Mouse (Mus musculus) spleen, adult 2 months (tissue): ENCODE measurements around the gene Ctsh. TPM values are rescaled to one million over a fixed set of nuclear protein-coding genes. Genes with fewer than 3 reads are reported as not detected.

Source experiments
- DNase-seq, 2 experiments: peaks; one replicate each; pipeline versions ENCODE4 v3.0.0 to v3.0.0-alpha.2; 2012 to 2021; ENCODE audit warnings: low spot score in 2 of 2, low read depth in 1 of 2
- H3K27ac ChIP-seq: fragments of 200-500 bp; 2 replicates; pipeline ENCODE4 v1.5.1; 2012; ENCODE audit warnings: low read length, inconsistent platforms; ENCODE audit not compliant: insufficient read depth
- H3K27me3 ChIP-seq: fragments of 200-500 bp; 2 replicates; pipeline ENCODE4 v1.6.1; 2012; ENCODE audit warnings: mild to moderate bottlenecking, moderate library complexity, low read length, inconsistent platforms; ENCODE audit not compliant: control insufficient read depth, insufficient read depth
- H3K36me3 ChIP-seq: fragments of 200-500 bp; 2 replicates; pipeline ENCODE4 v1.6.1; 2012; ENCODE audit warnings: mild to moderate bottlenecking, low read length, inconsistent platforms; ENCODE audit not compliant: control insufficient read depth, insufficient read depth
- H3K4me1 ChIP-seq: fragments of 200-500 bp; 2 replicates; pipeline ENCODE4 v1.6.1; 2011; ENCODE audit warnings: inconsistent platforms; ENCODE audit not compliant: control insufficient read depth, insufficient read depth, insufficient read length
- H3K4me3 ChIP-seq: fragments of 200-500 bp; 2 replicates; pipeline ENCODE4 v1.5.1; 2011; ENCODE audit warnings: mild to moderate bottlenecking, inconsistent platforms; ENCODE audit not compliant: insufficient read depth, insufficient read length; ENCODE audit errors: extremely low read depth
- CTCF ChIP-seq: fragments of 200-500 bp; IDR thresholded peaks from 2 replicates; pipeline ENCODE4 v1.5.1; 2011; ENCODE audit warnings: mild to moderate bottlenecking, inconsistent platforms; ENCODE audit not compliant: insufficient read depth, insufficient read length, insufficient replicate concordance; ENCODE audit errors: extremely low read depth
- POLR2A ChIP-seq: fragments of 200-500 bp; IDR thresholded peaks from 2 replicates; pipeline ENCODE4 v1.6.1; 2011; ENCODE audit warnings: low read depth, low read length, inconsistent platforms
- WGBS: fragments of 180-500 bp; shearing (Covaris S2); methylation state at CpG from one replicate; pipeline ENCODE4 v1.1.7; 2018; 5-methylcytosine and 5-hydroxymethylcytosine counted together
- polyA plus RNA-seq: library from polyadenylated mRNA; depleted of rRNA; stranded (reverse); fragments of >200 nt; gene quantifications from 2 replicates; pipeline ENCODE4 v1.2.3, GENCODE M21; 2012

The Ctsh gene
- polyA plus RNA-seq, 1 experiment, result 65.0 TPM

GRCm38 (mm10) chr9:90021442-90021841, 32.5 kb upstream of the Ctsh start:
- H3K4me1 ChIP-seq, result peaks cover 8% of the 10 kb centered on the region; the same call in 1 of the 2 replicates
- TF ChIP-seq POLR2A (no peak), CTCF (no peak)
- no peaks in the 10 kb centered on the region for H3K36me3 ChIP-seq
- 56% methylated on average over 4 of the region's 4 CpGs for WGBS
- no peak overlapping the region for H3K4me3 ChIP-seq
- no peaks in the 10 kb centered on the region for H3K27me3 ChIP-seq
- DNase-seq, result peak; percentile 12 to 19
- H3K27ac ChIP-seq, result no peak overlapping the region

GRCm38 (mm10) chr9:90027709-90028108, 26.2 kb upstream of the Ctsh start:
- no peak overlapping the region for H3K4me3 ChIP-seq
- 95% methylated on average over 6 of the region's 6 CpGs for WGBS
- DNase-seq, result no peak
- TF ChIP-seq POLR2A (no peak), CTCF (peak; percentile 34; the same call in 1 of the 2 replicates)
- H3K36me3 ChIP-seq, result no peaks in the 10 kb centered on the region
- no peak overlapping the region for H3K27ac ChIP-seq
- H3K27me3 ChIP-seq, result no peaks in the 10 kb centered on the region
- no peaks in the 10 kb centered on the region for H3K4me1 ChIP-seq

DNA sequence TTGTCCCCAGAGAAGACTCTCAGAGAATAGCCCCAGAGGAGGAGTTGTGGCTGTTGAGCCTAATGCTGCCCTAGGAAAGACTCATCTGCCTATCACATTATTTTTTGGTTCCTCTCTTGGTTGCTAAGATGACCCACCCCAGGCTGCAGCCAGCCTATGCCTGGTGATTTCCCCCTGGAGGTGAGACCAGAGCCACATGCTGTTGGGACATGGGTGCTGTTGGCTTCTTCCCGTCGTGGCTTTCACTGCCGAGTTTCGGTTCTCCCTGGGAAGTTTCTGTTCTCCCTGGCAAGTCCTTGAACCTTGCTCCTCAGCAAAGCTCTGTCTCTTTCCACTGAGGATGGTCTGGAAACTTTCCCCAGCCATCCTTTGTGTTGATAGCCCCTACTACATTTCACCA, 20.0 kb upstream of the Ctsh start:
- H3K27ac ChIP-seq, result 0 out of 2 replicates have a peak overlapping the region, but pooled peaks have one; percentile 18

DNA sequence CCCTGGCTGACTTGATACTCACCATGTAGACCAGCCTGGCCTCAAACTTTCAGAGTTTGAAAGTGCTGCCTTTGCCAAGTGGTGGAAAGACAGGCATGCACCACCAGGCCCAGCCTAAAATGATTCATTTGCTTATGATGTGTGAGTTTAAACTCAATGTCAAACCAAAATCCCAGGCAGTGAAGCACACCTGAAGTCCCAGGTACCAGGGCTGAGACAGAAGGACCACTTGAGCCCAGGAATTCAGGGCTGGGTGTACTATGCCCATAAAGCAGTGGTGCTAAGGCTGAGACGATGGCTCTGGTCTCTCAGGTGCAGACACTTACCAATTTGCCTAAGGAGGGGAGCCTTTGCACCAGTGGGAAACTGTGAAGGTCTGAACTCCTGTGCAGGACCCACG, 18.8 kb upstream of the Ctsh start:
- Histone ChIP-seq H3K27ac (no peak overlapping the region), H3K4me1 (no peaks in the 10 kb centered on the region; the same call in 1 of the 2 replicates), H3K27me3 (no peaks in the 10 kb centered on the region), H3K36me3 (no peaks in the 10 kb centered on the region), H3K4me3 (no peak overlapping the region)
- DNase-seq, result no peak
- TF ChIP-seq CTCF, result no peak
- no peak for TF ChIP-seq POLR2A
- WGBS, result 78% methylated on average over 2 of the region's 2 CpGs

More for the DNA sequence above, 20.0 kb upstream of the Ctsh start:
- Histone ChIP-seq H3K4me1 (no peaks in the 10 kb centered on the region; the same call in 1 of the 2 replicates), H3K27me3 (no peaks in the 10 kb centered on the region), H3K4me3 (no peak overlapping the region), H3K36me3 (no peaks in the 10 kb centered on the region)
- 59% methylated on average over 4 of the region's 4 CpGs for whole genome bisulfite sequencing
- TF ChIP-seq CTCF (no peak), POLR2A (no peak)
- peak in 1 of 2 experiments; percentile 12 for DNase-seq

- Histone ChIP-seq H3K4me3 (no peak overlapping the region), H3K36me3 (no peaks in the 10 kb centered on the region), H3K27ac (no peak overlapping the region), H3K27me3 (no peaks in the 10 kb centered on the region), H3K4me1 (no peaks in the 10 kb centered on the region; the same call in 1 of the 2 replicates)
- no peak for TF ChIP-seq CTCF
- no peak for TF ChIP-seq POLR2A
- 78% methylated on average over 3 of the region's 3 CpGs for WGBS
- DNase-seq, result no peak
These were observed 18.2 kb upstream of the Ctsh start for GRCm38 (mm10) chr9:90035794-90036193.

DNA sequence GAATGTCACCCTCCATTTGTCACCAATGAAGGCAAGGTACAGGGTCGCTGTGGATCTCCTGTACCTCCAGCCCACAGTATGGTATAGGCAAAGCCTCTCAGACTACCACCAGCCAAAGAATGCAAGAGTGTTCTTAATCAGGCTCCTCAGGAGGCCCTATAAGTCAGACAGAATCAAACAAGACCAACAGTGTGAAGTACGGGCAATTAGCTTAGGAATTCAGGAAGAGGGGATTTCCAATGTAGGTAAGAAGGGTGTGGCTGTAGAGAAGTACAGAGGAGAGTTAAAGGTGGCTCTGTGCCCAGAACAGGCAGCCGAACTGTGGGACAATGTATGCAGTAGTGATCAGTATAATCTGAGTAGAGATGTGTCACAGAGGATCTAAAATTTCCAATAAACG, 17.6 kb upstream of the Ctsh start:
- TF ChIP-seq POLR2A (no peak), CTCF (no peak)
- WGBS, result 84% methylated on average over 4 of the region's 4 CpGs

GRCm38 (mm10) chr9:90038535-90038934, 15.4 kb upstream of the Ctsh start:
- H3K27ac ChIP-seq, result no peak overlapping the region
- no peak for TF ChIP-seq CTCF
- TF ChIP-seq POLR2A, result no peak
- WGBS, result 83% methylated on average over 4 of the region's 4 CpGs
- no peaks in the 10 kb centered on the region for H3K36me3 ChIP-seq
- no peaks in the 10 kb centered on the region for H3K27me3 ChIP-seq
- no peaks in the 10 kb centered on the region; the same call in 1 of the 2 replicates for H3K4me1 ChIP-seq
- DNase-seq, result no peak
- H3K4me3 ChIP-seq, result no peak overlapping the region

More for the DNA sequence above, 17.6 kb upstream of the Ctsh start:
- Histone ChIP-seq H3K4me3 (no peak overlapping the region), H3K27ac (no peak overlapping the region), H3K36me3 (no peaks in the 10 kb centered on the region), H3K27me3 (no peaks in the 10 kb centered on the region), H3K4me1 (no peaks in the 10 kb centered on the region; the same call in 1 of the 2 replicates)
- no peak for DNase-seq
